Mouse (Mus musculus) neural tube, embryonic 11.5 days (tissue): ENCODE measurements around the gene Rhof. TPM values are rescaled to one million over a fixed set of nuclear protein-coding genes. Genes with fewer than 3 reads are reported as not detected.
A peak's percentile ranks its signal among the peaks of the same experiment; 100 is the strongest.

ENCODE experiments used
- ATAC-seq: fragments of 200-750 bp; cut with Nextera tagmentation; 2 replicates; pipeline ENCODE4 v1.8.0; 2017; ENCODE audit warnings: moderate number of reproducible peaks, mild to moderate bottlenecking, moderate TSS enrichment, moderate library complexity; ENCODE audit not compliant: insufficient read depth, low FRiP score, low TSS enrichment
- DNase-seq: peaks from one replicate; pipeline ENCODE4 v3.0.0-alpha.2; 2015; ENCODE audit warnings: low spot score
- H3K27ac ChIP-seq: fragments of 300-500 bp; sonication (generic); 2 replicates; pipeline ENCODE4 v1.5.1; 2014; ENCODE audit warnings: low read depth, mild to moderate bottlenecking, low read length
- H3K27me3 ChIP-seq: fragments of 300-500 bp; sonication (generic); 2 replicates; pipeline ENCODE4 v1.6.1; 2014; ENCODE audit warnings: mild to moderate bottlenecking, low read length, mixed read lengths; ENCODE audit not compliant: control insufficient read depth, insufficient read depth
- H3K36me3 ChIP-seq: fragments of 300-500 bp; sonication (generic); 2 replicates; pipeline ENCODE4 v1.6.1; 2014; ENCODE audit warnings: mild to moderate bottlenecking, low read length, moderate library complexity, mixed read lengths; ENCODE audit not compliant: control insufficient read depth, insufficient read depth
- H3K4me1 ChIP-seq: fragments of 300-500 bp; sonication (generic); 2 replicates; pipeline ENCODE4 v1.6.1; 2014; ENCODE audit warnings: low read length, mixed read lengths; ENCODE audit not compliant: control insufficient read depth, insufficient read depth
- H3K4me2 ChIP-seq: fragments of 300-500 bp; sonication (generic); 2 replicates; pipeline ENCODE4 v1.6.1; 2014; ENCODE audit warnings: low read depth, mild to moderate bottlenecking, moderate library complexity
- H3K4me3 ChIP-seq: fragments of 300-500 bp; sonication (generic); 2 replicates; pipeline ENCODE4 v1.5.1; 2014; ENCODE audit warnings: low read depth, low read length
- H3K9ac ChIP-seq: fragments of 300-500 bp; sonication (generic); 2 replicates; pipeline ENCODE4 v1.6.1; 2014; ENCODE audit warnings: mild to moderate bottlenecking, low read length
- H3K9me3 ChIP-seq: fragments of 300-500 bp; sonication (generic); 2 replicates; pipeline ENCODE4 v1.6.1; 2016; ENCODE audit warnings: low read length; ENCODE audit not compliant: control insufficient read depth
- WGBS: fragments of 180-500 bp; shearing (Covaris S2); extraction: QIAGEN DNeasy Blood & Tissue Kit; methylation state at CpG from one replicate; pipeline ENCODE4 v1.1.7; 2014; 5-methylcytosine and 5-hydroxymethylcytosine counted together
- polyA plus RNA-seq: library from polyadenylated mRNA; unstranded; fragments of >200 nt; fragmentation: Nextera tagmentation; extraction: Ambion mirVana; gene quantifications from 2 replicates; pipeline ENCODE4 v1.2.1, GENCODE M21; 2014

Rhof gene
- polyA plus RNA-seq, 1 experiment from 2014 or later, result 1.6 TPM

- Histone ChIP-seq H3K36me3 (peaks cover 38% of the 10 kb centered on the region), H3K4me2 (no peak overlapping the region), H3K27ac (no peak overlapping the region), H3K27me3 (no peaks in the 10 kb centered on the region), H3K9me3 (no peaks in the 10 kb centered on the region), H3K4me1 (peaks cover 22% of the 10 kb centered on the region), H3K9ac (no peak overlapping the region), H3K4me3 (no peak overlapping the region)
- ATAC-seq, result no peak
- DNase-seq, result no peak
- 92% methylated on average over 17 of the region's 19 CpGs for WGBS
Measured at GRCm38 (mm10) chr5:123151707-123152362, 19.3 kb upstream of the Rhof start.

GRCm38 (mm10) chr5:123151077-123151476 lies 18.6 kb upstream of the Rhof start:
- Histone ChIP-seq H3K9me3 (no peaks in the 10 kb centered on the region), H3K4me1 (peaks cover 22% of the 10 kb centered on the region), H3K9ac (no peak overlapping the region), H3K36me3 (peaks cover 37% of the 10 kb centered on the region), H3K27ac (no peak overlapping the region), H3K4me3 (no peak overlapping the region), H3K27me3 (no peaks in the 10 kb centered on the region), H3K4me2 (peak overlapping the region; percentile 25)
- DNase-seq (no peak), ATAC-seq (no peak)
- WGBS, result 47% methylated on average over 7 of the region's 7 CpGs

GRCm38 (mm10) chr5:123150641-123151040 lies 18.1 kb upstream of the Rhof start:
- 45% methylated on average over 7 of the region's 7 CpGs for WGBS
- H3K27me3 ChIP-seq, result no peaks in the 10 kb centered on the region
- H3K36me3 ChIP-seq, result peaks cover 37% of the 10 kb centered on the region
- H3K4me3 ChIP-seq, result no peak overlapping the region
- no peak overlapping the region for H3K9ac ChIP-seq
- H3K27ac ChIP-seq, result no peak overlapping the region
- peak overlapping the region; percentile 25 for H3K4me2 ChIP-seq
- DNase-seq (no peak), ATAC-seq (no peak)
- no peaks in the 10 kb centered on the region for H3K9me3 ChIP-seq
- H3K4me1 ChIP-seq, result peaks cover 25% of the 10 kb centered on the region

GRCm38 (mm10) chr5:123149451-123150400 lies 17.2 kb upstream of the Rhof start:
- Histone ChIP-seq H3K27me3 (no peaks in the 10 kb centered on the region), H3K27ac (no peak overlapping the region), H3K36me3 (peaks cover 37% of the 10 kb centered on the region), H3K4me2 (peak overlapping the region; percentile 25), H3K9me3 (no peaks in the 10 kb centered on the region), H3K4me1 (peaks cover 28% of the 10 kb centered on the region), H3K4me3 (peak overlapping the region; percentile 8), H3K9ac (no peak overlapping the region)
- 13% methylated on average over 19 of the region's 19 CpGs for WGBS
- DNase-seq (peak; percentile 88), ATAC-seq (peak; percentile 79)

- peaks cover 30% of the 10 kb centered on the region for H3K36me3 ChIP-seq
Measured at GRCm38 (mm10) chr5:123148073-123148722, 15.7 kb upstream of the Rhof start.

GRCm38 (mm10) chr5:123147569-123147968 lies 15.1 kb upstream of the Rhof start:
- Histone ChIP-seq H3K4me1 (peaks cover 38% of the 10 kb centered on the region), H3K27ac (no peak overlapping the region)

More at GRCm38 (mm10) chr5:123148073-123148722, 15.7 kb upstream of the Rhof start:
- ATAC-seq, result no peak
- WGBS, result 85% methylated on average over 22 of the region's 25 CpGs
- no peak overlapping the region; the same call in 1 of the 2 replicates for H3K9ac ChIP-seq
- H3K4me3 ChIP-seq, result no peak overlapping the region
- no peak for DNase-seq
- H3K27me3 ChIP-seq, result no peaks in the 10 kb centered on the region
- no peak overlapping the region for H3K27ac ChIP-seq
- no peak overlapping the region for H3K4me2 ChIP-seq
- H3K4me1 ChIP-seq, result peaks cover 38% of the 10 kb centered on the region
- H3K9me3 ChIP-seq, result no peaks in the 10 kb centered on the region

GRCm38 (mm10) chr5:123146357-123146756 lies 13.9 kb upstream of the Rhof start:
- Histone ChIP-seq H3K27me3 (no peaks in the 10 kb centered on the region), H3K9me3 (no peaks in the 10 kb centered on the region), H3K36me3 (peaks cover 13% of the 10 kb centered on the region), H3K4me2 (no peak overlapping the region), H3K9ac (no peak overlapping the region), H3K4me1 (peaks cover 38% of the 10 kb centered on the region), H3K4me3 (no peak overlapping the region), H3K27ac (no peak overlapping the region)
- ATAC-seq (no peak), DNase-seq (no peak)
- WGBS, result 86% methylated on average over 11 of the region's 11 CpGs

More at GRCm38 (mm10) chr5:123147569-123147968, 15.1 kb upstream of the Rhof start:
- Histone ChIP-seq H3K4me2 (no peak overlapping the region), H3K27me3 (no peaks in the 10 kb centered on the region), H3K36me3 (peaks cover 24% of the 10 kb centered on the region), H3K9ac (no peak overlapping the region), H3K9me3 (no peaks in the 10 kb centered on the region), H3K4me3 (no peak overlapping the region)
- WGBS, result 90% methylated on average over 17 of the region's 17 CpGs
- DNase-seq (no peak), ATAC-seq (no peak)

- DNase-seq (no peak), ATAC-seq (no peak)
- WGBS, result 40% methylated on average over 20 of the region's 20 CpGs
- Histone ChIP-seq H3K27me3 (no peaks in the 10 kb centered on the region), H3K27ac (no peak overlapping the region), H3K9me3 (no peaks in the 10 kb centered on the region), H3K4me1 (peaks cover 28% of the 10 kb centered on the region), H3K36me3 (peaks cover 13% of the 10 kb centered on the region), H3K4me2 (peak overlapping the region; percentile 100), H3K9ac (peak overlapping the region; percentile 15; the same call in 1 of the 2 replicates), H3K4me3 (peak overlapping the region; percentile 84)
Measured at GRCm38 (mm10) chr5:123144746-123145590, 12.5 kb upstream of the Rhof start.
